Mouse (Mus musculus): ENCODE measurements around the gene Gm21985.

DNA sequence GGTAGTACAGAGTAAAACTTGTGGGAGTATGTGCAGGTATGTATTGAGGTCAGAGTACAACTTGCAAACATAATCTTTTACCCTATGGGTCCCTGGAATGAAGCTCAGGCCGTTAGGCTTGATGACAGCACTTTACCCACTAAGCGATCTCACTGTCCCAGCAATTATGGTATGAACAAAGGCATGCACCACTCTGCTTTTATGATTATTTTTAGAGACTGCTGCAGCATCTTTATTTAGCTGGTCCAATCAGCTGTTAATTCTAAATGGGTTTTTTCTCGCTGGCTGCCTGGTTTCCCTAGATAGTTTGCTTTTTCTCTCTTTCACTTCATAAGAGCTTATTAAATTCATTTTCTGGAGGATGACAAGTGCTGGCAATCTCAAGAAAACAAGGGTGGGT lies 30.1 kb downstream of the Gm21985 start:
- no peak for TF ChIP-seq EP300 (IDR thresholded peaks at IDR 0.05; ENCODE audit: insufficient read depth, low read depth, low read length)
- no peak for TF ChIP-seq CTCF (IDR thresholded peaks at IDR 0.05; ENCODE audit: low read depth, low read length)
- TF ChIP-seq POLR2A (IDR thresholded peaks at IDR 0.05; ENCODE audit: insufficient read depth, low read length) = no peak
